Mouse (Mus musculus) cerebellum, adult 9-10 months (tissue): ENCODE measurements around the gene Crybg2.
A peak's percentile ranks its signal among the peaks of the same experiment; 100 is the strongest.

Source experiments
- DNase-seq: peaks from one replicate; pipeline ENCODE4 v3.0.0; 2022

Gene Crybg2

GRCm38 (mm10) chr4:134096120-134096519, 35.5 kb downstream of the Crybg2 start:
- no peak for DNase-seq

- no peak for DNase-seq
Measured at GRCm38 (mm10) chr4:134097015-134097608, 36.5 kb downstream of the Crybg2 start.

GRCm38 (mm10) chr4:134098628-134099027, 38.0 kb downstream of the Crybg2 start:
- DNase-seq, result no peak

GRCm38 (mm10) chr4:134100245-134100644, 39.6 kb downstream of the Crybg2 start:
- DNase-seq, result no peak

GRCm38 (mm10) chr4:134101979-134102741, 41.5 kb downstream of the Crybg2 start, which contains the start of gene Ubxn11:
TSS of gene Ubxn11 (plus strand) at chr4:134102570.
- DNase-seq, result peak; percentile 94

GRCm38 (mm10) chr4:134102742-134103119, 42.1 kb downstream of the Crybg2 start:
- DNase-seq, result no peak

GRCm38 (mm10) chr4:134106105-134106504, 45.5 kb downstream of the Crybg2 start:
- no peak for DNase-seq

- DNase-seq, result no peak
Measured at GRCm38 (mm10) chr4:134107730-134108129, 47.1 kb downstream of the Crybg2 start.

GRCm38 (mm10) chr4:134108196-134108595, 47.6 kb downstream of the Crybg2 start:
- no peak for DNase-seq

- DNase-seq, result no peak
Measured at GRCm38 (mm10) chr4:134110653-134111052, 50.0 kb downstream of the Crybg2 start.

- DNase-seq, result no peak
Measured at GRCm38 (mm10) chr4:134112403-134112802, 51.8 kb downstream of the Crybg2 start.

- no peak for DNase-seq
Measured at GRCm38 (mm10) chr4:134113356-134113994, 52.9 kb downstream of the Crybg2 start.

- DNase-seq, result no peak
Measured at GRCm38 (mm10) chr4:134114038-134114437, 53.4 kb downstream of the Crybg2 start.

GRCm38 (mm10) chr4:134115215-134116144, 54.9 kb downstream of the Crybg2 start:
- no peak for DNase-seq

- DNase-seq, result no peak
Measured at GRCm38 (mm10) chr4:134116501-134116900, 55.9 kb downstream of the Crybg2 start.

- no peak for DNase-seq
Measured at GRCm38 (mm10) chr4:134117012-134117411, 56.4 kb downstream of the Crybg2 start.

- DNase-seq, result no peak
Measured at GRCm38 (mm10) chr4:134118126-134118800, 57.6 kb downstream of the Crybg2 start.

GRCm38 (mm10) chr4:134119042-134119441, 58.4 kb downstream of the Crybg2 start:
- DNase-seq, result no peak

GRCm38 (mm10) chr4:134119644-134120043, 59.0 kb downstream of the Crybg2 start:
- no peak for DNase-seq

- no peak for DNase-seq
Measured at GRCm38 (mm10) chr4:134120192-134120805, 59.7 kb downstream of the Crybg2 start.

GRCm38 (mm10) chr4:134120916-134121315, 60.3 kb downstream of the Crybg2 start:
- no peak for DNase-seq

- DNase-seq, result no peak
Measured at GRCm38 (mm10) chr4:134121571-134121970, 61.0 kb downstream of the Crybg2 start.
